Mouse (Mus musculus): ENCODE data around the gene Ppp1r13b. TPM values are rescaled to one million over a fixed set of nuclear protein-coding genes. Genes with fewer than 3 reads are reported as not detected.

The Ppp1r13b gene
- total RNA-seq (2023): 10 to 100 TPM; 47.8 to 58.3 TPM

GRCm38 (mm10) chr12:111907970-111908681, at the start of gene Ppp1r13b:
Gene Ppp1r13b, minus strand, starts transcription at chr12:111908110.

GRCm38 (mm10) chr12:111813766-111814617, 93.9 kb downstream of the Ppp1r13b start, which contains the start of the genes Xrcc3 and Zfyve21:
Gene Xrcc3, minus strand, starts transcription at chr12:111813873.
Gene Zfyve21, plus strand, starts transcription at chr12:111814170.

Other genes with a start within 250 kb of the Ppp1r13b start
- 1 to 10 TPM in 1 of 2 experiments, under 1 TPM in 1; 0.27 to 2.6 TPM for gene Ckb, start 235.8 kb downstream of the Ppp1r13b start, total RNA-seq (2023)
- 10 to 100 TPM; 12.2 to 14.1 TPM for gene Trmt61a, start 230.0 kb downstream of the Ppp1r13b start, total RNA-seq (2023)
- gene Bag5, start 194.9 kb downstream of the Ppp1r13b start, total RNA-seq (2023): 10 to 100 TPM; 26.5 to 27.5 TPM
- gene Apopt1, start 194.8 kb downstream of the Ppp1r13b start, total RNA-seq (2023): 10 to 100 TPM; 26.8 to 29.0 TPM
- 10 to 100 TPM; 80.6 to 93.3 TPM for gene Klc1, start 149.3 kb downstream of the Ppp1r13b start, total RNA-seq (2023)
- gene Xrcc3, start 94.2 kb downstream of the Ppp1r13b start, total RNA-seq (2023): 1 to 10 TPM; 2.1 to 2.6 TPM
- 1 to 10 TPM; 1.8 to 2.7 TPM for gene Zfyve21, start 93.9 kb downstream of the Ppp1r13b start, total RNA-seq (2023)
- 100 to 1,000 TPM; 155 to 181 TPM for gene Atp5mpl, start 58.9 kb upstream of the Ppp1r13b start, total RNA-seq (2023)
- gene Tdrd9, start 63.4 kb upstream of the Ppp1r13b start, total RNA-seq (2023): not detected
- gene Rd3l, start 73.2 kb upstream of the Ppp1r13b start, total RNA-seq (2023): not detected
- not detected for gene Aspg, start 198.6 kb upstream of the Ppp1r13b start, total RNA-seq (2023)
- gene Kif26a, start 238.1 kb upstream of the Ppp1r13b start, total RNA-seq (2023): not detected

Data from B cell, adult 67 days (primary cell).